Mouse (Mus musculus) forelimb bud, embryonic 11.5 days (tissue): Measurements from ENCODE around the gene Gtdc1.
A peak's percentile ranks its signal among the peaks of the same experiment; 100 is the strongest.

Experiments used
- DNase-seq: peaks from one replicate; pipeline ENCODE4 v3.0.0-alpha.2; 2012; ENCODE audit warnings: low read depth, low spot score

Gtdc1 gene

GRCm38 (mm10) chr2:44927482-44927811 is at the start of gene Gtdc1:
Gene Gtdc1, minus strand, starts transcription at chr2:44927657.
- no peak for DNase-seq

GRCm38 (mm10) chr2:44977051-44977450 is 49.6 kb upstream of the Gtdc1 start:
- DNase-seq: no peak

DNA sequence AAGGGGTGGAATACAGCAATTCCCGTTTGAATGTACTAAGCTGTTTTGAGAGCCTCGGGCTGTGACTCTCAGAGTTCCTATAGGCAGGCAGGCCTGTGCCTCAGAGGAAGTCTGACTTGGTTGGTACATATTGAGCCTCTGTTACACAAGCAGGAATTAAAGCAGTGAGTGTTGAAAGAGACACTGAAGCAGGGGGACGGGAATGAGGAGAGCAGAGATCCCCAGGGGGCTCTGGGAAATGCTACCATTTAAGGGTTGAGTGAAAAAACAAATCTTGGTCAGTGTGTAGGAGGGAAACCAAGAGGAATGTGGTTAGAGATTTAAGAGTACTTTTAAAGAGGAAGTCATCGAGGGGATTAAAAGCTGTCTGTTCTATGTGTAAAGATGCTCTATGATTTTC is 49.0 kb upstream of the Gtdc1 start:
- DNase-seq: no peak

GRCm38 (mm10) chr2:44973828-44974227 is 46.4 kb upstream of the Gtdc1 start:
- DNase-seq: no peak

DNA sequence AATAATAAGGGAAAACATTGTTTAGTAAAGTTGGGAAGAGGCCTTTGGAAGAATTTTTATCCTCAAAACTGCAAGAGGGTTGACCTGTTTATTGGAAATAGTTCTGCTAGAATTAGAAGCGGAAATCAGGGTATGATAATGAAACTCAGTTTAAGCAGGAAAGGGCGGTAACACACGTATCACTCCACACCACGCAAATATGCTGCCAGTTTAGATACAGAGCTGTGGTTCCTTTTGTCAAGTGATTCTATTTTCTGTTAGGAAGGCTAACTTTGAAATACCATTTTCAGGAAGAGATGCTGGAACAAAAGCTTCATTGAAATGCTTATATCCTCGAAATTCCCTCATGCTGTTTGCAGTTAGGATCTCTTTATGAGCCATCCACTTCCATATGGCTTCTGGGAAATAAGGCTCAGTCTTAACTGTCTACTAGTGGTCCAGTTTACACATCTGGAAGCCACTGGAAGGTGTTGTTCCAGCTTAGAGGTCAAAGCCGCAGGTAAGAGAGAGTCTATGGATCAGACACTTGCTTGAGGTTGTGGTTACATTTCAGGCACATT is 42.7 kb upstream of the Gtdc1 start:
- DNase-seq: no peak

DNA sequence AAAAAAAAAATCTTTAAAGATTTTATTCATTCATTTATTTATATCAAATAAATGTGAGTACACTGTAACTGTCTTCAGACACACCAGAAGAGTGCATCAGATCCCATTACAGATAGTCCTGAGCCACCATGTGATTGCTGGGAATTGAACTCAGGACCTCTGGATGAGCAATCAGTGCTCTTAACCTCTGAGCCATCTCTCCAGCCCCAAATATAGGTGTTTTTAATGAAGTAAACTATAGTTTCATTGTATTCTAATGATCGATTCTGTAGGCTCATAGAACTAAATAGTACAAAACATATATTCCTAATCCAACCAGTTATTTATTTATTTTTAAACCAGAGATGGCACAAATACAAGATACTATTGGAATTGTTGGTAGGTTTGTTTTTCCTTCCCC is 42.2 kb upstream of the Gtdc1 start:
- no peak for DNase-seq

DNA sequence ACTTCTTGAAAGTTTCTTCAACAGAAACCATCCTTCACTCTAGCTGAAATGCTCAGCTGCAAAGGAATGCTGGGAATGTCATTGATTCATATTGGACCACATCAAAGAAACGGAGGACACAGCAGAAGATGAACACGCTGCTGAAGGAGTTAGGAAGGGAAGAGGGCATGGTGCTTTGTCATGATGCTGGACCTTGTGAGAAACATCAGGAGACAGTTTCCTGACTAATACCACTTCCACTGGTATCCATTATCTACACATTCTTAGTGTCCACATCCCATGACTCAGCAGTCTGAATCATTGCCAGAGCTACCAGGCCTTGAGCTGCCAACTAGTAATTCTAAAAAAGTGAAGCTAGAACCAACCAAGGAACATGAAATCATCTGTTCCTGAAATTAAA is 41.8 kb upstream of the Gtdc1 start:
- no peak for DNase-seq

DNA sequence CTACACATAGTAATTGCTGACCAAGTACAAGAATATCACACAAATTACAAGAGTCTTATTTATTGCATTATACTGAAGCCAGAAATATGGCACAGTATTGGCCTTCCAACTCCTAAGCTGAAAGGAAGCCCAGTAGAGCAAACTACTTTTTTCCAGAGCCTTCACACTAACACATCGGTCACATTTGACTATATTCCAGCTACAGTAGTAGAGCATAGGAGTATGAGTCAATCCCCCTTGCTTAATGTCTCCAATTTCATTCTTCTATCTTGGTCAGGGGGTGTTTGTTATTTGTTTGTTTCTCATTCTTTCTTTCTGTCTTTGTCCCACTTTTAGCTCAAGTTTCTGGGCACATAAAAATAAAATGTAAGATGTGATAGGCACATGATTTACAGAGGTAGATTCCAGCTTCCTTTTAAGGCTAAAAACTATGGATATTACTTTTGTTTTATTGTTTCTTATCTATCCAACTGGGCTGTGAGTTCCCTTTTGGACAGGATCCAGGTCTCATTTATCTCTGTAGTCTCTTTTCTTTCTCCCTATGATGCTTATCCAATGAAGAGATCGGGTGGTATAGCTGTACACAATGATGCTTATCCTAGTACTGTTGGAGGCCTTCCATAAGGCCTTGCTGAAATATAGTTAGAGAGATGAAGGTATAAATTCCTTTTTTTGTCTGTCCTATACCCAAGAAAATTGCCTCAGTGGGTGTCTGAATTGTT is 38.5 kb upstream of the Gtdc1 start:
- no peak for DNase-seq

- no peak for DNase-seq
These were observed 35.2 kb upstream of the Gtdc1 start for GRCm38 (mm10) chr2:44962620-44963019.

DNA sequence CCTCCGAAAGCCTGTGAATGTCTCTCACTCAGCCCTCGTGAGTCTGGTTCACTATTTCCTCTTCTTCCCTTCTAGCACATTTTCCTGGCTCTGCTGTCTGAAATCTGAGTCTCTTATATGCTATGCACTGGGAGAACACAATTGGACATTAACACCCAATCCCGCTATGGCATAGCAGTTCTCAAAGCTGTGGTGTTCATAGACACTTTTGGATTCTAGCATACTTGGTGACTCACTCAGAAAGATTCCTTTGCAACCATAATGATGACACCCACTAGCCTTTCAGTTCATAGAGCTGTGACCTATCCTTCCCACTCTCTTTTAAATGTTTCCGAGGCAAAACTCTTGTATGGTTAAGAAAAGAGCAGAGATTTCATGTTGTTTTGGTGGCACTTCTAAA is 33.7 kb upstream of the Gtdc1 start:
- no peak for DNase-seq

GRCm38 (mm10) chr2:44960561-44960960 is 33.1 kb upstream of the Gtdc1 start:
- DNase-seq: no peak

DNA sequence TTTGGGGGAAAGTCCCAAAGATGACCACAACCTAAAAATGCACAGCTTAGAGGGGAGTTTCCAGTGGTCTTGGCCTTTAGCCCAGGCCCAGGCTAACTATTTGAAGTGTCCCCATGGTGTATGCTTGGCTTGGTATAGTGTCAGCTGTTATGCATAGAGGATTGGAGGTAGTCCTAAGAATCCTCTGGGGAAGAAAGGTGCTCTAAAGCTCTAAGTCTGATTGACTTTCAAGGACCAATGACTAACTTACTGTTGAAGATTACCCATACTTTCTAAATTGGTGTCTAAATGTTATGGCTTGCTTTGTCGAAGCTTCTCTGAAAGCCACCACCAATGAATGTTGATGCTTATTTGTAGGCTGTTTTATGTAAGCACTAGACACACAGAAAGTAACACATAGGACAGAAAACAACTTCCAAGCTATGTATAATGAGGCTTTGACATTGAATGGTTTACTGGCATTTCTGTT is 29.9 kb upstream of the Gtdc1 start:
- no peak for DNase-seq

DNA sequence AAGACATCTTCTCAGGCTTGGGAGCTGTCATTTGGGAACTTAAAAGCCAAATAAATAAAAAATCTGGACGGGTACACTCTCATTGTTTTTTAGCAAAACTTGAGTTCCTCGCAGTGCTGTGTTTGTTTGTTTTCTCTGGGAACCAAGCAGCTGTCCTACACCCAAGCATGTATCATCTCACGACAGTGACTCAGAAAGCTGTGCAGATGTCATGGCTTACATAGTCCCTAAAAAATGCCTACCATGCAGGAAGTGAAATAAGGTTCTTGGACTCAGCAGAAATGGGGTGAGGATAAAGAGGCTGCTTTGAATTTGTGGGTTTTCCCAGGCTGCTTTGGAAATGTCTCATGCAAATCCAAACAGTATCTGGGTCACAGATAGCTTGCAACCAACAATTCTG is 28.8 kb upstream of the Gtdc1 start:
- no peak for DNase-seq

DNA sequence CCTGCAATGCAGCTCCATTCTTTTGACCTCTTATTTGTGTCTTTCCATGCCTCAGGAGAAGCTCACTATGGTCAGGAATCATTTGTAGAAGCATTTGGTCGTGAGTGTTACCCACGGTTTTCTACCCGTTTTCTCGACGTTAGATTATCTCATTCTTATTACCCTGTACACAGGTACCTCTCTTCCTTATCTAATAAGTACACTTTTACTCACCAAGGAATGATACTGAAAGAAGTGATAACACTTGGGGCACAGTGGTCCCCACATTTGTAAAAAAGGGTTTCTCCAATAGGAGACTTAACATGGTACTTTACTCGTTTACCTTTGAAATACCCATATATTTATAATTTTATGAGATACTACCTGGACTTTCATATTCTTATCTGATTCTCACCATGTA is 28.0 kb upstream of the Gtdc1 start:
- no peak for DNase-seq

DNA sequence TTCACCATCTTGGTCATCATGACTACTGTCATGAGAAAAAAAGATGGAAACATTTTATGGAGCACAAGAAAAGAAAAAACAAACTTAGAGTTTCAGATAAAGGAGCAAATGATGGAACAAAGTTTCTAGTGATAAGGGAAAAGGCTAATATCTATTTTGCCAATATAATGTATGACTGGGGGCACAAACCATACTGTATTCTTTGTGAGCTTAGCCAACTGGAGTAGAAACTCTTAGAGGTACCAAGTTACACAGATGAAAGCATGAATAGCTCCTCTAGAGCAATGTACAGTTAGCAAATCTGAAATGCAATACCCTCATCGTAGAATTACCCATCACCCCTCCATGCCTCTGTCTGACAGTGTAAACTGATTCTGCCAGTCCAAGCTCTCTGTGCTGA is 26.7 kb upstream of the Gtdc1 start:
- no peak for DNase-seq

GRCm38 (mm10) chr2:44952830-44953422 is 25.5 kb upstream of the Gtdc1 start:
- DNase-seq: no peak

- peak; percentile 17 for DNase-seq
These were observed 24.3 kb upstream of the Gtdc1 start for GRCm38 (mm10) chr2:44951651-44952213.

DNA sequence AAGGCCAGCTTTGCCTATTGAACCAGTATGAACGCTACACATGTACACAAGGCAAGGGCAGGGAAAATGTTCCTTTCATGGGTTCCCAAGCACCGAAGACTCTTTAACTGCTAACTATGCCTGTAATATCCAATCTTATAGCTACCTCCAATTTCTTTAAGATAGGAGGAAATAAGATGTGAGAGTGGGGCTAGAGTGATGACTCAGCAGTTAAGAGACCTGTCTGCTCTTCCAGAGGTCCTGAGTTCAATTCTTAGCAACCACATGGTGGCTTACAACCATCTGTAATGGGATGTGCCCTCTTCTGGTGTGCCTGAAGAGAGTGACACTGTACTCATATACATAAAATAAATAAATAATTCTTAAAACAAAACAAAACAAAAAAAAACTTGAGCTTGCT is 17.2 kb upstream of the Gtdc1 start:
- no peak for DNase-seq

GRCm38 (mm10) chr2:44930951-44931350 is 3.5 kb upstream of the Gtdc1 start:
- no peak for DNase-seq

DNA sequence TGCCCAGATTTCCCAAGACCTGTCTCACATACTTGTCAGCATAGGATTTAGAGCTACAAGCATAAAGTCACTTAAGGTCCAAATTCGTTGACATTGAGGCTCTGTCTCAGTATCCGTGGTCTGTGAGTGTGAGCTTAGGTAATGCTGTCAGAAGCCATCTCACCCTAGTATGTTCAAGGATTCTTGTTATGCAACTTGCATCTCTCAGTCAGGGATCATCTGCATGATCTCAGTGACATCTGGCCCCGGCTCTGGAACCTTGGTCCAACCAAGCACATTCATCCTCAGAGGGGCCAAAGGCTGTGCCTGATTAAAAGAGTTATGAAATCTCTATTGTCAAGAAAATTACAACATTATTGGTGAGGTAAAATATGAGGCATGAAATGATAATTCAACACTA is 1.2 kb upstream of the Gtdc1 start:
- no peak for DNase-seq

- peak; percentile 89 for DNase-seq
These were observed 575 bp downstream of the Gtdc1 start for GRCm38 (mm10) chr2:44926683-44927481.

DNA sequence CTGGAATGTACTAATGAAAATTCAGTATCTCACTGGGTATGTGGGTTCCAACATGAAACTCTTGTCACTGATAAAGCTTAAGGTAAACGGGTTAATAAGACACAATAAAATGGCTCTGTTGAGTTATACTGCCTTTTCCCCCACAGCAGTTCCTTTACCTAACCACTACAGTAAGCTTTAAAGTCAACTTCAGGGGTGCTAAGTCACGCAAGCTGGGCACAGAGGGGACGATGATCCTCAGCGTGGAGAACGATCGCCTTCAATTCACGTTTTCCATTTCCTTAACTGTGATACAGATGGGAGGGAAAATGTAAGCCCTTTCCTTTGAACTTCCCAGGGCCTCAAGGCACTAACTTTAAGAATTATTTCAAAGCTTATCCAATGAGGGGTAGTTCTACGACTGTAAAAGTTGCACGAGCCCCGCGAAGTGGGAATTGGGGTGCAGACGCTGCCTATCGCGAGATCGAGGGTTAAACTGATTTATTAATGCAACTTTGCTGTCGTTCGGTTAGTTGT is 1.2 kb downstream of the Gtdc1 start:
- no peak for DNase-seq
